Mouse (Mus musculus): ENCODE results near the gene Kalrn.
"Not testable (repeated sequence)": the region's sequence is repeated elsewhere in the genome, so short reads cannot be mapped to it uniquely, and the experiment has no call there.

Gene Kalrn

GRCm38 (mm10) chr16:34113150-34113549 lies 460.2 kb downstream of the Kalrn start:
- DNase-seq (ENCODE audit: low spot score in 2 of 2) = no peak

- no peak for DNase-seq (ENCODE audit: low spot score in 2 of 2)
These were observed 460.8 kb downstream of the Kalrn start for GRCm38 (mm10) chr16:34112490-34112889.

- no peak for DNase-seq (ENCODE audit: low spot score in 2 of 2)
These were observed 462.3 kb downstream of the Kalrn start for GRCm38 (mm10) chr16:34110840-34111625.

GRCm38 (mm10) chr16:34104427-34104826 lies 468.9 kb downstream of the Kalrn start:
- no peak for DNase-seq (ENCODE audit: low spot score in 2 of 2)

GRCm38 (mm10) chr16:34102742-34103141 lies 470.6 kb downstream of the Kalrn start:
- DNase-seq (ENCODE audit: low spot score in 2 of 2) = no peak

DNA sequence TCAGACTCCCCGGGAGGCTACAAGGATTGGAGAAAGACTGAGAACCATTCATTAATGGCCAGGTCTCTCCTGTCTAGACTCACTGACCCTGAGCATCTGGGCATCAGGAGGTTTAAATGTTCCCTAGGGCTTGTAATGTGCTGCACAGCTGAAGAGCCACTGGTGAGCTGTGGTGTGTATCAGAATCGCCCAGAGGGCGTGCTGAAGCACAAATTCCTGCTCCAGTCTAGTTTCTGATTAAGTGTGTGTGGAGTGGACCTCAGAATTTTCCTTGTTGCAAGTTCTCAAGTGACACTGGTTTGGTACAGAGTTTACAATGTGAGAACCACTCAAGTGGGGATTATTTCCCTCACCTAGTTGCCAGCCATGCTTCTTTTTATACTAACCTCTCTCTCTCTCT lies 473.5 kb downstream of the Kalrn start:
- no peak for DNase-seq (ENCODE audit: low spot score in 2 of 2)

DNA sequence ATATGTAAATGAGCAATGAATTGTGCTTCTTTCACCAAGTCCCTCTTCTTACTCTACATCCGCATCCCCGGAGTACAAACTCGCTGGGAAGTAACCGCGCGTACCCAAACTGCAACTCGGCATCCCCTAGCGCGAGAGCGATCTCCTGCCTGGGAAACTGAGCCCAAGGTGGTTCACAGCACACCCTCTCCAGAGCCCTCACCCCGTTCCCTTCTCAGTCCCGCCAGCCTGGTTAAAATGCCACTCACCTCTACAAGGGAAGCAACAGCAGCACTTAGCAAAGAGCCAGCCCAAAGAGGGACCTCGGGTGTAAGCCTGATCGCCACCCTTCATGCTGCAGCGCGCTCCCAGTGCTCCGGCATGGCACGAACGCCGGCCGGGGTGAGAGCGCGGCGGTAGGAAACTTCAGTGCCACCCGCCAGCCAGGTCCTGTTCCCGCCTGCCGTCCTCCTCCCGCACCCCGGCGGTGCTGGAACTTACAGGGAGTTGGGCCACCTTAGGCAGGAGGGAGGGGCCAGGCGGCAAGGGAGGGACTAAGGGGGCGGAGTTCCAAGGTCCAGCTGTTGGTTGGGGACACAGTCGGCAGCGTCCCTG lies 477.7 kb downstream of the Kalrn start:
- no peak for DNase-seq (ENCODE audit: low spot score in 2 of 2)

DNA sequence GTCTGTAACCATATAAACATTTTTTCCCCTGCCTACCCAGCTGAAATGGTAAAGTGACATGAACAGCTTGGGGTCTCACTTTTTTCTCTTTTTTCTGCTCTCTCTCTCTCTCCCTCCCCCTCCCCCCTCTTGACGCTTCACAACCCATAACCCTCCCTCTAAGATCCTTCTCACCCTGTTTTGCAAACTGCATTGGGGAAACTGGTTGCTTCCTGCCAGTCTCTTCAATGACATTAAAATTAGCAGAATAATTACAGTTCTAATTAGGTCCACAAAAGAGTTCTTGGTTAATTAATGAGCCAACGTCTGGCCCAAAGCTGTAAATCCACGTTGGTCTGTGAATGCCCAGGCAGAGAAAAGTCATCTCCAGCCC lies 478.3 kb downstream of the Kalrn start:
- DNase-seq (ENCODE audit: low spot score in 2 of 2) = no peak

DNA sequence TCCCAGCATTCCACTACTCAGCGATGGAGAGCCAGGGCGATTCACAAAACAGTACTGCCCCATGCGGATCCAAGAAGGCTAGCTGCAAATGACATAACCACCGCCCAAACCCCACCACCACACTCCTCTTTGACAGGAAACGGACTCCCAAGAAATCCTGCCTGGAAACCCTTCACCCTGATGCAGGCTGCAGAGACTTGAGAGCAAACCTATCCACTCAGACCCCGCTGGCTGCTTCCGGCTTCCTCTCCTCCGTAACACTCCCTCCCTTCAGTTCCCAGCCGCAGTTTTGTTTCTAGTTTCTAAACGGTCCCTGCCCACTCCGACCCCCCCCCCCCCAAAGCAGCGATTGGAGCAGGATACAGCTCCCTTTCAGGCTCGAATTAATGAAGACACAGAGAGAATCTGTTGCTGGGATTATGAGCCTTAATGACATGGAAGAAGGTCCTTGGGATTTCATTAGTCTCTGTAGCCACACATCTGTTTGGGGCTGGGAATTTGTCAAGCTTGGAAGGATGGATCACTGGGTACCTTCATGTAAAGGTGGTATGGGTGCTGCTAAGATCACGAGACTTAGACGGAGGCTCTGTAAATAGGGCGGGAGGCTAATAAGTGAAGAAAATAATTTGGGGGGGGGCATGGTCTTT lies 478.8 kb downstream of the Kalrn start:
- DNase-seq (ENCODE audit: low spot score in 2 of 2) = peak in 1 of 2 experiments; percentile 39

GRCm38 (mm10) chr16:34093734-34094445 lies 479.4 kb downstream of the Kalrn start:
- no peak for DNase-seq (ENCODE audit: low spot score in 2 of 2)

DNA sequence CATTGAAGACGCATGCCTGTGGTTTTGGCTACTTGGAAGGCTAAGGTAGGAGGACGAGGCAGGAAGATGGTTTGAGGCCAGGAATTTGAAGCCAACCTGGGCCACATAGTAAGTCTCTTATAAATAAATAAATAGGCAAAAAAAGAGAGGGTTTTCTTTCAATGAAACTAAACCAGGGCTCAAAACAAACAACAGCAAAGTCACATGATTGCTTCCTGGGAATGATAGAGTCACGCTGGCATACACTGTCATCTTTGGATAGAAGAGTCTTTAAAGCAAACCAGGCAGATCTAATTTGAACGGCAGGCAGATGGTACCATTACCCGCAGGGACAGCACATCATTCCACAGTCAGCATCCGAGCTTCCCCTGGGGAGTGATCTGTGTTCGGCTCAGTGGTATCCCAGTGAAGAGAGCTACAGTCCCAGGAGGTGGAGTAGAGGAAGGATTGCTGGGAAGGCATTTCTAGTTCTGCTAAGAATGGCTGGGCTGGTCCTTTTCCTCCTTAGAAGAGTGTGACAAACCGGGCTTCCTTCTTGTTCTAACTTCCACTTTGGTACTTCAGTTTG lies 483.7 kb downstream of the Kalrn start:
- DNase-seq (ENCODE audit: low spot score in 2 of 2) = no peak

DNA sequence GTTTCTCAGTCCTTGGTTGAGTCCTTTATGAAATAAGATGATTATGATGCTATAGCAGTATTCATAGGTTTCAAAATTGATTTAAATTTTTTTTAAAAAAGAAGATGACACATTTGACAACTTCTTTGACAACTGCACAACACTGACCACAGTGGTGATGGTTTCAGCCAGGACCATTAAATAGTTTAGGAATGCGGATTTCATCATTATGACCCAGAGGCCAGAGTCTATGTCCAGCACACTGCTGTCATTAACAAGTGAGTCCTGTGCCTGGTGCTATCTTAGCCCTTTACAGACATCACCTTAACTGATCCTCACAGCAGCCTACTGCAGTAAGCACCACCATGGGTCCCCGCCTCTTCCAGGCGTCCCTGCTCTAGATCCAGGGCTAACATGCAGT lies 484.3 kb downstream of the Kalrn start:
- DNase-seq (ENCODE audit: low spot score in 2 of 2) = no peak

GRCm38 (mm10) chr16:34088331-34088730 lies 485.0 kb downstream of the Kalrn start:
- DNase-seq (ENCODE audit: low spot score in 2 of 2) = no peak

DNA sequence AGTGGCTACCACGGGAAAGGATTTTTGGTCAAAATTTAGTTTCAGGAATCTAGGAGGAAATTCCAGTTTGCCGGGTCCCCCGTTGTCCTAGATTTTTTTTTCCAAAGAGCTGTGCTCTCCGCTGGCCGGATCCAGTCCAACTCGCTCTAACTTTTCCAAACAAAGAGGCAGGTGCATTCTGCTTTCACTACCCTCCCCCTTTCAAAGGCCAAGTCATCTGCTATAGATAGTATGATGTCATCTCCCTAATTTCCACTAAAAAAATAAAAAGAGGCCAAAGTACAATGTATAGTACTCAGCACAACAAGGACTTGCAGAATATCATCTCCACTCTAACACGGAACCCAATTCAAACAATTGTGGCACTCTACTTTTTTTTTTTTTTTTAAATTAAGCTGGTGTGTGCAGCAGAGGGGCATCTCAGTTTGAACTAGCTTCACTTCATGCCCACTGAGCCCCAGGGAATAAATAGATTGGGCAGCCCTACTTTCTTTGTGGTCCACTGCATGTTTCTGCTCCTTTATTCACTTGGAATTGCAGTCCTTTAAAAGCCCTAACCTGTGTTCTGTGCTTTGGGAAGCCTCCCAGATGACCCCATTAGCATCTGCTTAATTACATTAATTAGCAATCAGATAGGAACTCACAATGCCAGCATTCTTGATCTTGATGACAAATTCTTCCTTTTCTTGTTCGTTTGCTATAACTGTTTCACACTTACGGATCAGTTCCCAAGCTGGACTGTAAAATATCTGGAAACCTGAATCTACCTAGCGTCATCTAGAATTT lies 489.0 kb downstream of the Kalrn start:
- no peak for DNase-seq (ENCODE audit: low spot score in 2 of 2)

- DNase-seq (ENCODE audit: low spot score in 2 of 2) = no peak
These were observed 490.6 kb downstream of the Kalrn start for GRCm38 (mm10) chr16:34082494-34083469.

GRCm38 (mm10) chr16:34081683-34082438 lies 491.5 kb downstream of the Kalrn start:
- DNase-seq (ENCODE audit: low spot score in 2 of 2) = no peak

DNA sequence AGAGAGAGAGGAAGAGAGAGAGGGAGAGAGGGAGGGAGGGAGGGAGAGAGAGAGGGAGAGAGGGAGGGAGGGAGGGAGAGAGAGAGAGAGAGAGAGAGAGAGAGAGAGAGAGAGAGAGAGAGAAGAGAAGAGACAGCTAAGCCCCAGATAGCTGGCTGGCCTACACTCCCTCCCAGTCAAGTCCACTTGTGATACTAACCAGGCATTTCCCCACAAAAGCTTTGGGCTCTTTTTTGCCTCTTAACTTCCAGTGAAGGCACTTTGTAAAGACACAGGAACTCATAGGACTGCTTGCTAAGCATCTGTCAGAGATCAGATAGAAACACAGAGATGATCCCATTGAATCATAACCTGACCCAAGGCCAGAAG lies 492.0 kb downstream of the Kalrn start:
- DNase-seq (ENCODE audit: low spot score in 2 of 2) = not testable (repeated sequence)

- no peak for DNase-seq (ENCODE audit: low spot score in 2 of 2)
These were observed 492.5 kb downstream of the Kalrn start for GRCm38 (mm10) chr16:34080818-34081217.

DNA sequence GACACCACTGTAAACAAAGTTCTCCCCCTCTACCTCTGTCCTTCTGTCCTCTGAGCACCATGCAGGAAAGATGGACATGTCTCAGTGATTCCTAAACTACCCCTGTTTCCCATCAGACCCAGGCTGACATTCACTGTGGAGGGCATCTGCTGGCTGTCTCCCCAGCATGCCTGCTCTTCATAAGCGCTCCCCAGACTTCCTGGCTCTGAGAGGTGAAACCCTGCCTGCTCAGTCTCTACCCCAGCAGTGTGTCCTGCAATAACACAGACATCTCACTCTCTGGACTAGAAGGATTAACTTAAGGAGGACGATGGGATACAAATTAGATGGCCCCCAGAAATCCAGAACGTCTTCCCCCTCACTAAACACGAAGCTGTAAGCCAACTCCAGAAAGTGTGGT lies 493.8 kb downstream of the Kalrn start:
- no peak for DNase-seq (ENCODE audit: low spot score in 2 of 2)
